Mouse (Mus musculus) thymus, postnatal 0 days (tissue): Measurements from ENCODE around the gene Speer1. TPM values are rescaled to one million over a fixed set of nuclear protein-coding genes. Genes with fewer than 3 reads are reported as not detected.
"Not testable (repeated sequence)": the region's sequence is repeated elsewhere in the genome, so short reads cannot be mapped to it uniquely, and the experiment has no call there.

ENCODE experiments used
- DNase-seq: peaks from one replicate; pipeline ENCODE4 v3.0.0-alpha.2; 2015; ENCODE audit warnings: low spot score
- polyA plus RNA-seq: library from polyadenylated mRNA; unstranded; fragments of >200 nt; fragmentation: Nextera tagmentation; extraction: Ambion mirVana; gene quantifications from 2 replicates; pipeline ENCODE4 v1.2.1, GENCODE M21; 2015

Speer1 gene
- polyA plus RNA-seq: 0.23 TPM in 1 of 2 replicates, not detected in the other

- DNase-seq: not testable (repeated sequence)
These were observed at the start of gene Speer1 for GRCm38 (mm10) chr5:11341216-11341615. Gene Speer1, plus strand, starts transcription at chr5:11341516.

Other genes with a start within 250 kb of the Speer1 start
- 0.18 TPM in 1 of 2 replicates, not detected in the other for gene Gm8879, start 213.9 kb upstream of the Speer1 start, polyA plus RNA-seq
- gene Gm5861, start 158.4 kb upstream of the Speer1 start, polyA plus RNA-seq: 0.16 TPM in 1 of 2 replicates, not detected in the other
- 0.19 TPM in 1 of 2 replicates, not detected in the other for gene Gm8890, start 85.5 kb upstream of the Speer1 start, polyA plus RNA-seq
- 0.22 TPM in 1 of 2 replicates, not detected in the other for gene Gm8897, start 74.9 kb downstream of the Speer1 start, polyA plus RNA-seq
- not detected in 2 replicates for gene Gm8906, start 161.2 kb downstream of the Speer1 start, polyA plus RNA-seq